Mouse (Mus musculus) limb, embryonic 12.5 days (tissue): ENCODE results near the gene Cdc42se1. TPM values are rescaled to one million over a fixed set of nuclear protein-coding genes. Genes with fewer than 3 reads are reported as not detected.

Experiments
- ATAC-seq: fragments of 200-750 bp; cut with Nextera tagmentation; 2 replicates; pipeline ENCODE4 v1.8.0; 2017; ENCODE audit warnings: low read depth, moderate TSS enrichment; ENCODE audit not compliant: insufficient number of reproducible peaks, insufficient read depth, low FRiP score, low TSS enrichment
- H3K27ac ChIP-seq: fragments of 300-500 bp; sonication (generic); 2 replicates; pipeline ENCODE4 v1.5.1; 2016; ENCODE audit warnings: mild to moderate bottlenecking, moderate library complexity
- H3K27me3 ChIP-seq: fragments of 300-500 bp; sonication (generic); 2 replicates; pipeline ENCODE4 v1.6.1; 2016; ENCODE audit warnings: mild to moderate bottlenecking, moderate library complexity
- H3K36me3 ChIP-seq: fragments of 300-500 bp; sonication (generic); 2 replicates; pipeline ENCODE4 v1.6.1; 2016; ENCODE audit warnings: mild to moderate bottlenecking, moderate library complexity
- H3K4me1 ChIP-seq: fragments of 300-500 bp; sonication (generic); replicated peaks from 2 replicates; pipeline ENCODE4 v1.6.1; 2016
- H3K4me2 ChIP-seq: fragments of 300-500 bp; sonication (generic); 2 replicates; pipeline ENCODE4 v1.6.1; 2016; ENCODE audit warnings: mild to moderate bottlenecking, moderate library complexity
- H3K4me3 ChIP-seq: fragments of 300-500 bp; sonication (generic); replicated peaks from 2 replicates; pipeline ENCODE4 v1.5.1; 2016; ENCODE audit warnings: mild to moderate bottlenecking
- H3K9ac ChIP-seq: fragments of 300-500 bp; sonication (generic); replicated peaks from 2 replicates; pipeline ENCODE4 v1.6.1; 2016; ENCODE audit warnings: mild to moderate bottlenecking, moderate library complexity
- H3K9me3 ChIP-seq: fragments of 300-500 bp; sonication (generic); 2 replicates; pipeline ENCODE4 v1.6.1; 2016; ENCODE audit warnings: mild to moderate bottlenecking, moderate library complexity
- WGBS: fragments of 180-500 bp; shearing (Covaris S2); methylation state at CpG from one replicate; pipeline ENCODE4 v1.1.7; 2016; 5-methylcytosine and 5-hydroxymethylcytosine counted together
- polyA plus RNA-seq: library from polyadenylated mRNA; unstranded; fragments of >200 nt; fragmentation: Nextera tagmentation; extraction: Ambion mirVana; gene quantifications from 2 replicates; pipeline ENCODE4 v1.2.1, GENCODE M21; 2016

The Cdc42se1 gene
- polyA plus RNA-seq, result 75.3 and 76.0 TPM in 2 replicates

- Histone ChIP-seq H3K36me3 (peaks cover 46% of the 10 kb centered on the region), H3K4me3 (peak within 1 kb of the TSS; percentile 97), H3K9me3 (no peaks in the 10 kb centered on the region), H3K4me2 (peak within 1 kb of the TSS; percentile 71), H3K9ac (peak within 1 kb of the TSS; percentile 93), H3K4me1 (peaks cover 40% of the 10 kb centered on the region), H3K27me3 (no peaks in the 10 kb centered on the region), H3K27ac (peak within 1 kb of the TSS; percentile 93)
- under 1% methylated on average over 64 of the region's 64 CpGs for WGBS
- peak; percentile 87 for ATAC-seq
These were observed at the start of gene Cdc42se1 for GRCm38 (mm10) chr3:95228148-95228893. Gene Cdc42se1 (plus strand): TSS chr3:95228732.

- H3K4me2 ChIP-seq, result no peak overlapping the region
- peaks cover 14% of the 10 kb centered on the region for H3K36me3 ChIP-seq
- H3K4me3 ChIP-seq, result no peak overlapping the region
- no peak overlapping the region for H3K9ac ChIP-seq
- no peaks in the 10 kb centered on the region for H3K9me3 ChIP-seq
- WGBS, result 86% methylated on average over 5 of the region's 5 CpGs
- peaks cover 2% of the 10 kb centered on the region for H3K27me3 ChIP-seq
- no peak for ATAC-seq
- no peak overlapping the region for H3K27ac ChIP-seq
- peaks cover 4% of the 10 kb centered on the region; the same call in 1 of the 2 replicates for H3K4me1 ChIP-seq
These were observed 49.6 kb upstream of the Cdc42se1 start for GRCm38 (mm10) chr3:95178948-95179347.

- Histone ChIP-seq H3K27me3 (no peaks in the 10 kb centered on the region), H3K4me1 (no peaks in the 10 kb centered on the region), H3K9ac (no peak overlapping the region), H3K4me3 (no peak overlapping the region), H3K36me3 (peaks cover 23% of the 10 kb centered on the region), H3K27ac (no peak overlapping the region), H3K9me3 (no peaks in the 10 kb centered on the region), H3K4me2 (no peak overlapping the region)
- 72% methylated on average over 3 of the region's 3 CpGs for WGBS
- no peak for ATAC-seq
These were observed 48.6 kb upstream of the Cdc42se1 start for GRCm38 (mm10) chr3:95179890-95180289.

- Histone ChIP-seq H3K4me2 (no peak overlapping the region), H3K9ac (no peak overlapping the region), H3K4me1 (no peaks in the 10 kb centered on the region), H3K4me3 (no peak overlapping the region), H3K9me3 (no peaks in the 10 kb centered on the region), H3K27me3 (no peaks in the 10 kb centered on the region), H3K36me3 (peaks cover 42% of the 10 kb centered on the region), H3K27ac (no peak overlapping the region)
- ATAC-seq, result no peak
- 73% methylated on average over 1 of the region's 1 CpGs for WGBS
These were observed 46.7 kb upstream of the Cdc42se1 start for GRCm38 (mm10) chr3:95181841-95182240.

- H3K36me3 ChIP-seq, result peaks cover 73% of the 10 kb centered on the region
- H3K4me3 ChIP-seq, result no peak overlapping the region
- no peak for ATAC-seq
- no peak overlapping the region for H3K9ac ChIP-seq
- H3K27ac ChIP-seq, result no peak overlapping the region
- H3K27me3 ChIP-seq, result no peaks in the 10 kb centered on the region
- H3K4me1 ChIP-seq, result no peaks in the 10 kb centered on the region
- H3K4me2 ChIP-seq, result no peak overlapping the region
- WGBS, result 94% methylated on average over 9 of the region's 9 CpGs
- H3K9me3 ChIP-seq, result no peaks in the 10 kb centered on the region
These were observed 43.5 kb upstream of the Cdc42se1 start for GRCm38 (mm10) chr3:95184796-95185577.

GRCm38 (mm10) chr3:95186100-95186499 is 42.4 kb upstream of the Cdc42se1 start:
- no peaks in the 10 kb centered on the region for H3K9me3 ChIP-seq

GRCm38 (mm10) chr3:95186888-95187287 is 41.6 kb upstream of the Cdc42se1 start:
- WGBS, result 86% methylated on average over 6 of the region's 6 CpGs

More at GRCm38 (mm10) chr3:95186100-95186499, 42.4 kb upstream of the Cdc42se1 start:
- 93% methylated on average over 2 of the region's 2 CpGs for WGBS
- H3K9ac ChIP-seq, result no peak overlapping the region
- no peak for ATAC-seq
- no peaks in the 10 kb centered on the region for H3K4me1 ChIP-seq
- H3K4me2 ChIP-seq, result no peak overlapping the region
- H3K4me3 ChIP-seq, result no peak overlapping the region
- H3K27ac ChIP-seq, result no peak overlapping the region
- H3K36me3 ChIP-seq, result peaks cover 80% of the 10 kb centered on the region
- no peaks in the 10 kb centered on the region for H3K27me3 ChIP-seq

GRCm38 (mm10) chr3:95194721-95195135 is 33.8 kb upstream of the Cdc42se1 start:
- H3K27ac ChIP-seq, result no peak overlapping the region
- 87% methylated on average over 6 of the region's 6 CpGs for WGBS
- ATAC-seq, result no peak

More at GRCm38 (mm10) chr3:95186888-95187287, 41.6 kb upstream of the Cdc42se1 start:
- Histone ChIP-seq H3K4me1 (no peaks in the 10 kb centered on the region), H3K27me3 (no peaks in the 10 kb centered on the region), H3K9me3 (no peaks in the 10 kb centered on the region), H3K9ac (no peak overlapping the region), H3K4me2 (no peak overlapping the region), H3K27ac (no peak overlapping the region), H3K4me3 (no peak overlapping the region), H3K36me3 (peaks cover 86% of the 10 kb centered on the region)
- no peak for ATAC-seq

GRCm38 (mm10) chr3:95195772-95196171 is 32.8 kb upstream of the Cdc42se1 start:
- H3K27me3 ChIP-seq, result no peaks in the 10 kb centered on the region
- no peak overlapping the region for H3K4me3 ChIP-seq
- H3K9ac ChIP-seq, result no peak overlapping the region
- ATAC-seq, result no peak
- H3K36me3 ChIP-seq, result peaks cover 88% of the 10 kb centered on the region
- H3K4me2 ChIP-seq, result no peak overlapping the region
- no peak overlapping the region for H3K27ac ChIP-seq
- H3K9me3 ChIP-seq, result no peaks in the 10 kb centered on the region
- no peaks in the 10 kb centered on the region for H3K4me1 ChIP-seq
- WGBS, result 85% methylated on average over 2 of the region's 2 CpGs

More at GRCm38 (mm10) chr3:95194721-95195135, 33.8 kb upstream of the Cdc42se1 start:
- Histone ChIP-seq H3K36me3 (peaks cover 86% of the 10 kb centered on the region), H3K9ac (no peak overlapping the region), H3K4me3 (no peak overlapping the region), H3K27me3 (no peaks in the 10 kb centered on the region), H3K4me2 (no peak overlapping the region), H3K4me1 (no peaks in the 10 kb centered on the region), H3K9me3 (no peaks in the 10 kb centered on the region)

GRCm38 (mm10) chr3:95199101-95199500 is 29.4 kb upstream of the Cdc42se1 start:
- no peaks in the 10 kb centered on the region for H3K4me1 ChIP-seq
- 79% methylated on average over 1 of the region's 1 CpGs for WGBS
- no peak overlapping the region for H3K4me2 ChIP-seq
- H3K27me3 ChIP-seq, result no peaks in the 10 kb centered on the region
- no peak overlapping the region for H3K27ac ChIP-seq
- peaks cover 94% of the 10 kb centered on the region for H3K36me3 ChIP-seq
- no peak overlapping the region for H3K4me3 ChIP-seq
- H3K9ac ChIP-seq, result no peak overlapping the region
- ATAC-seq, result no peak
- H3K9me3 ChIP-seq, result no peaks in the 10 kb centered on the region

GRCm38 (mm10) chr3:95200132-95200531 is 28.4 kb upstream of the Cdc42se1 start:
- H3K27ac ChIP-seq, result no peak overlapping the region
- no peaks in the 10 kb centered on the region for H3K9me3 ChIP-seq
- H3K9ac ChIP-seq, result no peak overlapping the region
- H3K4me2 ChIP-seq, result no peak overlapping the region
- no peaks in the 10 kb centered on the region for H3K4me1 ChIP-seq
- no peak for ATAC-seq
- 85% methylated on average over 7 of the region's 7 CpGs for whole genome bisulfite sequencing
- no peaks in the 10 kb centered on the region for H3K27me3 ChIP-seq
- no peak overlapping the region for H3K4me3 ChIP-seq
- H3K36me3 ChIP-seq, result peaks cover 95% of the 10 kb centered on the region
